Mouse (Mus musculus): ENCODE measurements around the gene Gjb1. TPM values are rescaled to one million over a fixed set of nuclear protein-coding genes. Genes with fewer than 3 reads are reported as not detected.

The Gjb1 gene
- polyA plus RNA-seq, 1 experiment, result not detected

DNA sequence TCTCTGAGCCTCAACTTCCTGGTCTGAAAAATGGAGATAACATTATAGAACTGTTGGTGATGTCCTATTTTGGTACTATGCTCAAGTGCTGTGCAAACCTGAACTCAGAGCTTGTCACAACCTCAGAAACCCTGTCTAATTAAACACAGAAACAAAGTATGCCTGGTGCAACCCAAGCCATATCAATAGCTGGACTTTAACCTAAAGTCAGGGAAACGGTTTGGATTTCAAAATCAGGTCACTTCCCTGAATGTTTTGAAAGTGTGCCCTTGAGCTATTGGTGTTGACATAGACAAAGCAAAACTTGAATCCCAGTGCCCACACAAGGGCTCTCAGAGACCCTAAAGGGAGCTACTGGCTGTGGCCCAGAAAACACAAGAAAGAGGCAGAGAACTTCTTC lies 3.6 kb downstream of the Gjb1 start:
- Histone ChIP-seq H3K79me2 (ENCODE audit: control insufficient read depth, insufficient read depth) (no peaks in the 10 kb centered on the region), H3K36me3 (ENCODE audit: control insufficient read depth, insufficient read depth) (no peaks in the 10 kb centered on the region), H3K4me2 (ENCODE audit: low read depth) (no peak overlapping the region), H3K4me3 (no peak overlapping the region), H3K27me3 (ENCODE audit: control insufficient read depth, insufficient read depth, insufficient read length) (peaks cover 16% of the 10 kb centered on the region), H3ac (ENCODE audit: control insufficient read depth, insufficient read length) (no peak overlapping the region)
- TF ChIP-seq MYOG (IDR thresholded peaks at IDR 0.05; ENCODE audit: control insufficient read depth in 1 of 3, insufficient read depth in 1 of 3, insufficient read length in 2 of 3, low read depth in 2 of 3) (no peak), TCF3 (IDR thresholded peaks at IDR 0.05; ENCODE audit: insufficient read length, low read depth) (no peak), MYOD1 (IDR thresholded peaks at IDR 0.05; ENCODE audit: control insufficient read depth in 1 of 3, insufficient read length in 2 of 3, low read depth in 2 of 3) (no peak), CEBPB (IDR thresholded peaks at IDR 0.05; ENCODE audit: insufficient read depth, poor library complexity, severe bottlenecking) (no peak), TCF12 (IDR thresholded peaks at IDR 0.05; ENCODE audit: insufficient read depth, poor library complexity, severe bottlenecking) (no peak)

DNA sequence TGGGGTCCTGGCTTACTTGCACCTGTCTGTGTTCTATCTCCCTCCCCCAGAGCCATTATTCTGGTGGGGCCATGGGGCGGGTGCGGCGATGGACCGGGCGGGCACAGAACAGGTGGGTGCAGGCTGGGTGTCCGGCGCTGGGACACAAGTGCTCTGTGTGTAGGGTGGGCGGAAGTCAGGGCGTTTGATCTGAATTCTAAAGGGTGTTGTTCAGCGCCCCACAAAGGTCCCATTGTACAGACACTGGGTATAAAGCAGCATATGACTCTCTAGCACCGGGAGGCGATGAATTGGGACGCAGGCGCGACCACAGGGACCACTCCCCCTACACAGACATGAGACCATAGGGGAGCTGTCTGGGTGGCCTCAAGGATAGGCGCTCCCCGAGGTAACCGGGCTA lies 7.3 kb downstream of the Gjb1 start:
- Histone ChIP-seq H3K4me3 (no peak overlapping the region), H3ac (ENCODE audit: control insufficient read depth, insufficient read length) (no peak overlapping the region), H3K36me3 (ENCODE audit: control insufficient read depth, insufficient read depth) (no peaks in the 10 kb centered on the region), H3K4me2 (ENCODE audit: low read depth) (no peak overlapping the region), H3K27me3 (ENCODE audit: control insufficient read depth, insufficient read depth, insufficient read length) (peaks cover 24% of the 10 kb centered on the region), H3K79me2 (ENCODE audit: control insufficient read depth, insufficient read depth) (no peaks in the 10 kb centered on the region)
- no peak for TF ChIP-seq POLR2AphosphoS2 (IDR thresholded peaks at IDR 0.05; ENCODE audit: insufficient read length, low read depth)
- no peak for TF ChIP-seq REST (IDR thresholded peaks at IDR 0.05; ENCODE audit: insufficient read depth, insufficient read length)
- no peak for TF ChIP-seq MAX (IDR thresholded peaks at IDR 0.05; ENCODE audit: low read depth)

DNA sequence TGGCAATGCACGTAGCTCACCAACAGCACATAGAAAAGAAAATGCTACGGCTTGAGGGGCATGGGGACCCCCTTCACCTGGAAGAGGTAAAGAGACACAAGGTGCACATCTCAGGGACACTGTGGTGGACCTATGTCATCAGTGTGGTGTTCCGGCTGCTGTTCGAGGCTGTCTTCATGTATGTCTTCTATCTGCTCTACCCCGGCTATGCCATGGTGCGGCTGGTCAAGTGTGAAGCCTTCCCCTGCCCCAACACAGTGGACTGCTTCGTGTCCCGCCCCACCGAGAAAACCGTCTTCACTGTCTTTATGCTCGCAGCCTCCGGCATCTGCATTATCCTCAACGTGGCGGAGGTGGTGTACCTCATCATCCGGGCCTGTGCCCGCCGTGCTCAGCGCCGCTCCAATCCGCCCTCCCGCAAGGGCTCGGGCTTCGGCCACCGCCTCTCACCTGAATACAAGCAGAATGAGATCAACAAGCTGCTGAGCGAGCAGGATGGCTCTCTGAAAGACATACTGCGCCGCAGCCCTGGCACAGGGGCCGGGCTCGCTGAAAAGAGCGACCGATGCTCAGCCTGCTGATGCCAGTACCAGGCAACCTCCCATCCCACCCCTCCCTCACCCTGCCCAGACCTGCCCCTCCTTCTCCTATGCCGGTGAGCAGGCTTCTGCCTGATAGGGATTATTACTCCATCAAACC lies 8.4 kb downstream of the Gjb1 start:
- peaks cover 24% of the 10 kb centered on the region for H3K27me3 ChIP-seq (ENCODE audit: control insufficient read depth, insufficient read depth, insufficient read length)
- no peak for TF ChIP-seq REST (IDR thresholded peaks at IDR 0.05; ENCODE audit: insufficient read depth, insufficient read length)
- TF ChIP-seq POLR2AphosphoS2 (IDR thresholded peaks at IDR 0.05; ENCODE audit: insufficient read length, low read depth), result no peak
- TF ChIP-seq CEBPB (IDR thresholded peaks at IDR 0.05; ENCODE audit: insufficient read depth, poor library complexity, severe bottlenecking), result no peak
- TF ChIP-seq TCF3 (IDR thresholded peaks at IDR 0.05; ENCODE audit: insufficient read length, low read depth), result no peak
- TF ChIP-seq USF1 (IDR thresholded peaks at IDR 0.05; ENCODE audit: low read depth), result no peak
- no peak for TF ChIP-seq TCF12 (IDR thresholded peaks at IDR 0.05; ENCODE audit: insufficient read depth, poor library complexity, severe bottlenecking)
- no peak for TF ChIP-seq MYOD1 (IDR thresholded peaks at IDR 0.05; ENCODE audit: control insufficient read depth in 1 of 3, insufficient read length in 2 of 3, low read depth in 2 of 3)
- TF ChIP-seq POLR2A (IDR thresholded peaks at IDR 0.05; ENCODE audit: insufficient read length, low read depth), result no peak
- no peak for TF ChIP-seq MAX (IDR thresholded peaks at IDR 0.05; ENCODE audit: low read depth)
- TF ChIP-seq MYOG (IDR thresholded peaks at IDR 0.05; ENCODE audit: control insufficient read depth in 1 of 3, insufficient read depth in 1 of 3, insufficient read length in 2 of 3, low read depth in 2 of 3), result no peak
- TF ChIP-seq E2F4 (IDR thresholded peaks at IDR 0.05; ENCODE audit: insufficient read depth), result no peak
- no peak for TF ChIP-seq SRF (IDR thresholded peaks at IDR 0.05; ENCODE audit: control insufficient read depth, insufficient read length, low read depth)
- H3K4me3 ChIP-seq, result no peak overlapping the region

DNA sequence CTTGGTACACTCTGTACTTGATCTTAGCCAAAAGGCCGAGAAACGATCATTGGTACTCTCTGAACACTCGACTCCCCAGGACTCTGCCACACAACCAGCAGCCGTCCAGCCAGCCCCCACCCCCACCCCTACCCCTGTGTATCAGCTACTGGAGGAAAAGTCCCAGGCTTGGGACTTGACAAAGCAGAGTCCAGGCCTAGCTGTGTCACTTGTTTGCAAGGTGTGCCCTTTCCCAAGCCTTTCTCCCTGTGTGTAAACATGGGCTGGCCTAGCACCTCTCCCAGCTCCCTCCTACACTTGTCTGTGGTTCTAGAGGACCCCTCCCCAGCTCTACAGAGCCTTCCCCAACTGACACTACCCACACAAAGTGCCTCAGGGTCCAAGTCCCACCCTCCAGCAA lies 10.0 kb downstream of the Gjb1 start:
- no peaks in the 10 kb centered on the region for H3K36me3 ChIP-seq (ENCODE audit: control insufficient read depth, insufficient read depth)
- TF ChIP-seq TCF12 (IDR thresholded peaks at IDR 0.05; ENCODE audit: insufficient read depth, poor library complexity, severe bottlenecking) (no peak), MYOG (IDR thresholded peaks at IDR 0.05; ENCODE audit: control insufficient read depth in 1 of 3, insufficient read depth in 1 of 3, insufficient read length in 2 of 3, low read depth in 2 of 3) (no peak), POLR2AphosphoS2 (IDR thresholded peaks at IDR 0.05; ENCODE audit: insufficient read length, low read depth) (no peak), MAX (IDR thresholded peaks at IDR 0.05; ENCODE audit: low read depth) (no peak), USF1 (IDR thresholded peaks at IDR 0.05; ENCODE audit: low read depth) (no peak), SRF (IDR thresholded peaks at IDR 0.05; ENCODE audit: control insufficient read depth, insufficient read length, low read depth) (no peak), TCF3 (IDR thresholded peaks at IDR 0.05; ENCODE audit: insufficient read length, low read depth) (no peak), REST (IDR thresholded peaks at IDR 0.05; ENCODE audit: insufficient read depth, insufficient read length) (no peak), POLR2A (IDR thresholded peaks at IDR 0.05; ENCODE audit: insufficient read length, low read depth) (no peak), E2F4 (IDR thresholded peaks at IDR 0.05; ENCODE audit: insufficient read depth) (no peak)
- H3ac ChIP-seq (ENCODE audit: control insufficient read depth, insufficient read length), result no peak overlapping the region
- H3K4me2 ChIP-seq (ENCODE audit: low read depth), result no peak overlapping the region
- peaks cover 24% of the 10 kb centered on the region for H3K27me3 ChIP-seq (ENCODE audit: control insufficient read depth, insufficient read depth, insufficient read length)
- H3K79me2 ChIP-seq (ENCODE audit: control insufficient read depth, insufficient read depth), result no peaks in the 10 kb centered on the region
- H3K4me3 ChIP-seq, result no peak overlapping the region

More for the DNA sequence above, 8.4 kb downstream of the Gjb1 start:
- Histone ChIP-seq H3K36me3 (ENCODE audit: control insufficient read depth, insufficient read depth) (no peaks in the 10 kb centered on the region), H3K4me2 (ENCODE audit: low read depth) (no peak overlapping the region), H3K79me2 (ENCODE audit: control insufficient read depth, insufficient read depth) (no peaks in the 10 kb centered on the region), H3ac (ENCODE audit: control insufficient read depth, insufficient read length) (no peak overlapping the region)

DNA sequence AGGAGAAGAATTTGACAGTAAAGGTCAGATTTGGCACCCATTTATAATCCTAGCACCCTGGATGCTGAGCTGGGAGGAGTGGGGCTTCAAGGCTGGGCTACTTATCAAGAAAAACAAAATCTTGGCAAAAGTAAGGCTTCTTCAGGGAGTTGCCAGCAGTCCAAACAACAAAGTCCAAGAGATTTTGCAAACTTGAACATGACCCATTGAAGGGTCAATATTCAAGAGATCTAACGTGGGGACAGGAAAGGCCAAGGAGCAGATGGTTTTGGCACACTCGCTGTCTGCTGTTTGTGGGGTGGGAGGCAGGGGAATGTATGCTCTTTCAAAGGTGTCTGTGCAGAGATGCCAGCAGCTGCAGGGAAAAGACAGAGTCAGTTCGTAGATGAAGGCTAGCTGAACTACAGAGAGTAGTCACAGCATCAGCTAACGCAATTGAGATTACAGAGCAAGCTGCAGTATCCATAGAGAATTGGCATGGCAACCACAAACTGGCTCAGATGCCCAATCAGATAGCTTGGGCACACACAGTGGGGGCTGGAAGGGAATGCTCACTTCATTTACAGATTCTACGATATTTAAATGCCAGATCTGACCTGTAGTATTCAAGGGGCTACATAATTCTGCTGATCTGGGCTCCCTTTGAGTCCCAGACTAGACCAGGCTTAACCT lies 12.8 kb downstream of the Gjb1 start:
- Histone ChIP-seq H3K36me3 (ENCODE audit: control insufficient read depth, insufficient read depth) (no peaks in the 10 kb centered on the region), H3K4me3 (no peak overlapping the region), H3K79me2 (ENCODE audit: control insufficient read depth, insufficient read depth) (no peaks in the 10 kb centered on the region), H3K4me2 (ENCODE audit: low read depth) (no peak overlapping the region), H3ac (ENCODE audit: control insufficient read depth, insufficient read length) (no peak overlapping the region), H3K27me3 (ENCODE audit: control insufficient read depth, insufficient read depth, insufficient read length) (peaks cover 15% of the 10 kb centered on the region)
- TF ChIP-seq CEBPB (IDR thresholded peaks at IDR 0.05; ENCODE audit: insufficient read depth, poor library complexity, severe bottlenecking), result no peak
- no peak for TF ChIP-seq TCF12 (IDR thresholded peaks at IDR 0.05; ENCODE audit: insufficient read depth, poor library complexity, severe bottlenecking)
- TF ChIP-seq POLR2AphosphoS2 (IDR thresholded peaks at IDR 0.05; ENCODE audit: insufficient read length, low read depth), result no peak
- TF ChIP-seq MAX (IDR thresholded peaks at IDR 0.05; ENCODE audit: low read depth), result no peak
- TF ChIP-seq USF1 (IDR thresholded peaks at IDR 0.05; ENCODE audit: low read depth), result no peak
- TF ChIP-seq MYOG (IDR thresholded peaks at IDR 0.05; ENCODE audit: control insufficient read depth in 1 of 3, insufficient read depth in 1 of 3, insufficient read length in 2 of 3, low read depth in 2 of 3), result no peak
- no peak for TF ChIP-seq TCF3 (IDR thresholded peaks at IDR 0.05; ENCODE audit: insufficient read length, low read depth)
- no peak for TF ChIP-seq SRF (IDR thresholded peaks at IDR 0.05; ENCODE audit: control insufficient read depth, insufficient read length, low read depth)
- TF ChIP-seq POLR2A (IDR thresholded peaks at IDR 0.05; ENCODE audit: insufficient read length, low read depth), result no peak
- TF ChIP-seq REST (IDR thresholded peaks at IDR 0.05; ENCODE audit: insufficient read depth, insufficient read length), result no peak

Measured in myocyte (in vitro differentiated cells).